Mouse (Mus musculus): Measurements from ENCODE around the gene Asphd2. TPM values are rescaled to one million over a fixed set of nuclear protein-coding genes. Genes with fewer than 3 reads are reported as not detected.

The Asphd2 gene
- polyA plus RNA-seq, 1 experiment from 2014 or later = 5.9 TPM

- Histone ChIP-seq H3K36me3 (ENCODE audit: insufficient read depth, low read length) (no peaks in the 10 kb centered on the region), H3K27me3 (ENCODE audit: insufficient read depth, low read length) (no peaks in the 10 kb centered on the region), H3K4me2 (ENCODE audit: low read length) (peak overlapping the region; percentile 13; the same call in 1 of the 2 replicates), H3K4me1 (replicated peaks; ENCODE audit: insufficient read depth, low read length) (0 out of 2 replicates have a peak, but pooled peaks cover 6% of the 10 kb centered on the region), H3K27ac (no peak overlapping the region), H3K9me3 (replicated peaks; ENCODE audit: low read length) (no peaks in the 10 kb centered on the region), H3K9ac (ENCODE audit: low read depth, low read length) (no peak overlapping the region), H3K4me3 (replicated peaks; ENCODE audit: low read depth, low read length) (no peak overlapping the region)
- whole genome bisulfite sequencing = 10% methylated on average over 19 of the region's 19 CpGs
- no peak for TF ChIP-seq CTCF (IDR thresholded peaks at IDR 0.05; ENCODE audit: low read depth)
- DNase-seq (ENCODE audit: low spot score) = peak; percentile 59
- ATAC-seq (replicated peaks; ENCODE audit: low FRiP score, low read depth) = 0 out of 2 replicates have a peak, but pooled peaks have one; percentile 27
Observed at GRCm38 (mm10) chr5:112411514-112412335, 17.1 kb upstream of the Asphd2 start.

- H3K4me2 ChIP-seq (ENCODE audit: low read length) = no peak overlapping the region
- no peak for DNase-seq (ENCODE audit: low spot score)
- no peak overlapping the region for H3K4me3 ChIP-seq (replicated peaks; ENCODE audit: low read depth, low read length)
- H3K36me3 ChIP-seq (ENCODE audit: insufficient read depth, low read length) = no peaks in the 10 kb centered on the region
- no peaks in the 10 kb centered on the region for H3K27me3 ChIP-seq (ENCODE audit: insufficient read depth, low read length)
- WGBS = 47% methylated on average over 11 of the region's 11 CpGs
- H3K9ac ChIP-seq (ENCODE audit: low read depth, low read length) = no peak overlapping the region
- no peak for TF ChIP-seq CTCF (IDR thresholded peaks at IDR 0.05; ENCODE audit: low read depth)
- no peak overlapping the region for H3K27ac ChIP-seq
- H3K9me3 ChIP-seq (replicated peaks; ENCODE audit: low read length) = no peaks in the 10 kb centered on the region
- H3K4me1 ChIP-seq (replicated peaks; ENCODE audit: insufficient read depth, low read length) = 0 out of 2 replicates have a peak, but pooled peaks cover 6% of the 10 kb centered on the region
- ATAC-seq (replicated peaks; ENCODE audit: low FRiP score, low read depth) = no peak
Observed at GRCm38 (mm10) chr5:112411072-112411471, 16.4 kb upstream of the Asphd2 start.

- Histone ChIP-seq H3K27me3 (ENCODE audit: insufficient read depth, low read length) (no peaks in the 10 kb centered on the region), H3K4me2 (ENCODE audit: low read length) (no peak overlapping the region), H3K27ac (no peak overlapping the region), H3K9me3 (replicated peaks; ENCODE audit: low read length) (no peaks in the 10 kb centered on the region), H3K4me3 (replicated peaks; ENCODE audit: low read depth, low read length) (no peak overlapping the region), H3K4me1 (replicated peaks; ENCODE audit: insufficient read depth, low read length) (0 out of 2 replicates have a peak, but pooled peaks cover 6% of the 10 kb centered on the region), H3K36me3 (ENCODE audit: insufficient read depth, low read length) (no peaks in the 10 kb centered on the region), H3K9ac (ENCODE audit: low read depth, low read length) (no peak overlapping the region)
- ATAC-seq (replicated peaks; ENCODE audit: low FRiP score, low read depth) (no peak), DNase-seq (ENCODE audit: low spot score) (no peak)
- no peak for TF ChIP-seq CTCF (IDR thresholded peaks at IDR 0.05; ENCODE audit: low read depth)
- WGBS = 49% methylated on average over 5 of the region's 5 CpGs
Observed at GRCm38 (mm10) chr5:112409274-112409673, 14.6 kb upstream of the Asphd2 start.

GRCm38 (mm10) chr5:112406017-112406416 is 11.4 kb upstream of the Asphd2 start:
- TF ChIP-seq CTCF (IDR thresholded peaks at IDR 0.05; ENCODE audit: low read depth) = no peak
- DNase-seq (ENCODE audit: low spot score) = no peak
- no peak overlapping the region for H3K9ac ChIP-seq (ENCODE audit: low read depth, low read length)
- H3K27me3 ChIP-seq (ENCODE audit: insufficient read depth, low read length) = no peaks in the 10 kb centered on the region
- 67% methylated on average over 3 of the region's 3 CpGs for WGBS
- H3K4me3 ChIP-seq (replicated peaks; ENCODE audit: low read depth, low read length) = no peak overlapping the region
- ATAC-seq (replicated peaks; ENCODE audit: low FRiP score, low read depth) = no peak
- H3K4me1 ChIP-seq (replicated peaks; ENCODE audit: insufficient read depth, low read length) = no peaks in the 10 kb centered on the region
- no peak overlapping the region for H3K4me2 ChIP-seq (ENCODE audit: low read length)
- H3K9me3 ChIP-seq (replicated peaks; ENCODE audit: low read length) = no peaks in the 10 kb centered on the region
- no peak overlapping the region for H3K27ac ChIP-seq
- no peaks in the 10 kb centered on the region for H3K36me3 ChIP-seq (ENCODE audit: insufficient read depth, low read length)

GRCm38 (mm10) chr5:112402437-112402836 is 7.8 kb upstream of the Asphd2 start:
- Histone ChIP-seq H3K9me3 (replicated peaks; ENCODE audit: low read length) (no peaks in the 10 kb centered on the region), H3K4me2 (ENCODE audit: low read length) (no peak overlapping the region), H3K36me3 (ENCODE audit: insufficient read depth, low read length) (no peaks in the 10 kb centered on the region), H3K4me3 (replicated peaks; ENCODE audit: low read depth, low read length) (no peak overlapping the region), H3K9ac (ENCODE audit: low read depth, low read length) (no peak overlapping the region), H3K27ac (no peak overlapping the region), H3K27me3 (ENCODE audit: insufficient read depth, low read length) (no peaks in the 10 kb centered on the region), H3K4me1 (replicated peaks; ENCODE audit: insufficient read depth, low read length) (no peaks in the 10 kb centered on the region)
- DNase-seq (ENCODE audit: low spot score) (no peak), ATAC-seq (replicated peaks; ENCODE audit: low FRiP score, low read depth) (no peak)
- 44% methylated on average over 3 of the region's 3 CpGs for WGBS
- no peak for TF ChIP-seq CTCF (IDR thresholded peaks at IDR 0.05; ENCODE audit: low read depth)

GRCm38 (mm10) chr5:112399284-112399683 is 4.6 kb upstream of the Asphd2 start:
- H3K4me3 ChIP-seq (replicated peaks; ENCODE audit: low read depth, low read length) = no peak overlapping the region
- H3K27ac ChIP-seq = no peak overlapping the region
- H3K36me3 ChIP-seq (ENCODE audit: insufficient read depth, low read length) = no peaks in the 10 kb centered on the region
- no peak for TF ChIP-seq CTCF (IDR thresholded peaks at IDR 0.05; ENCODE audit: low read depth)
- DNase-seq (ENCODE audit: low spot score) (no peak), ATAC-seq (replicated peaks; ENCODE audit: low FRiP score, low read depth) (no peak)
- no peak overlapping the region for H3K9ac ChIP-seq (ENCODE audit: low read depth, low read length)
- H3K4me2 ChIP-seq (ENCODE audit: low read length) = no peak overlapping the region
- H3K9me3 ChIP-seq (replicated peaks; ENCODE audit: low read length) = no peaks in the 10 kb centered on the region
- no peaks in the 10 kb centered on the region for H3K27me3 ChIP-seq (ENCODE audit: insufficient read depth, low read length)
- H3K4me1 ChIP-seq (replicated peaks; ENCODE audit: insufficient read depth, low read length) = no peaks in the 10 kb centered on the region; the same call in 1 of the 2 replicates
- WGBS = 61% methylated on average over 10 of the region's 10 CpGs

Measured in kidney, postnatal 0 days (tissue).